Mouse (Mus musculus): ENCODE results near the gene Mpzl1. TPM values are rescaled to one million over a fixed set of nuclear protein-coding genes. Genes with fewer than 3 reads are reported as not detected.

The Mpzl1 gene
- total and polyA plus RNA-seq, 3 experiments, result 15.1 to 19.7 (median 18.3) TPM

- no peak for DNase-seq
- intact Hi-C loops (cut with DNase I), result no loop called here
Observed at GRCm38 (mm10) chr1:165633345-165633744, 993 bp downstream of the Mpzl1 start.

GRCm38 (mm10) chr1:165631136-165631535 lies 3.2 kb downstream of the Mpzl1 start:
- no peaks in the 10 kb centered on the region for H3K27me3 ChIP-seq (ENCODE audit: control insufficient read depth, insufficient read depth, low read length)
- no peaks in the 10 kb centered on the region; the same call in 1 of the 2 replicates for H3K79me2 ChIP-seq (replicated peaks; ENCODE audit: control insufficient read depth, insufficient read depth, low read length)
- peaks cover 4% of the 10 kb centered on the region for H3K4me1 ChIP-seq (ENCODE audit: control insufficient read depth, insufficient read depth, low read length)
- 70% methylated on average over 8 of the region's 8 CpGs for WGBS
- H3K9ac ChIP-seq (ENCODE audit: low read depth, low read length), result no peak overlapping the region
- H3K27ac ChIP-seq, result no peak overlapping the region
- no peak for TF ChIP-seq EP300 (IDR thresholded peaks at IDR 0.05; ENCODE audit: insufficient read depth, low read depth, low read length)
- TF ChIP-seq CTCF (IDR thresholded peaks at IDR 0.05), result no peak
- TF ChIP-seq POLR2A (IDR thresholded peaks at IDR 0.05; ENCODE audit: insufficient read depth, low read depth, low read length), result no peak
- DNase-seq, result no peak
- intact Hi-C loops (cut with DNase I), result no loop called here
- no peaks in the 10 kb centered on the region for H3K36me3 ChIP-seq (ENCODE audit: control insufficient read depth, insufficient read depth, low read length)
- H3K4me3 ChIP-seq, result no peak overlapping the region

More at GRCm38 (mm10) chr1:165633345-165633744, 993 bp downstream of the Mpzl1 start:
- Histone ChIP-seq H3K4me1 (ENCODE audit: control insufficient read depth, insufficient read depth, low read length) (peaks cover 4% of the 10 kb centered on the region), H3K9ac (ENCODE audit: low read depth, low read length) (no peak overlapping the region), H3K4me3 (peak overlapping the region; percentile 77), H3K27ac (peak overlapping the region; percentile 93), H3K79me2 (replicated peaks; ENCODE audit: control insufficient read depth, insufficient read depth, low read length) (no peaks in the 10 kb centered on the region), H3K36me3 (ENCODE audit: control insufficient read depth, insufficient read depth, low read length) (no peaks in the 10 kb centered on the region), H3K27me3 (ENCODE audit: control insufficient read depth, insufficient read depth, low read length) (no peaks in the 10 kb centered on the region)
- WGBS, result 27% methylated on average over 12 of the region's 12 CpGs
- no peak for TF ChIP-seq POLR2A (IDR thresholded peaks at IDR 0.05; ENCODE audit: insufficient read depth, low read depth, low read length)
- TF ChIP-seq EP300 (IDR thresholded peaks at IDR 0.05; ENCODE audit: insufficient read depth, low read depth, low read length), result no peak
- no peak for TF ChIP-seq CTCF (IDR thresholded peaks at IDR 0.05)

- no peak for TF ChIP-seq EP300 (IDR thresholded peaks at IDR 0.05; ENCODE audit: insufficient read depth, low read depth, low read length)
- no peak for TF ChIP-seq CTCF (IDR thresholded peaks at IDR 0.05)
- TF ChIP-seq POLR2A (IDR thresholded peaks at IDR 0.05; ENCODE audit: insufficient read depth, low read depth, low read length), result no peak
- H3K79me2 ChIP-seq (replicated peaks; ENCODE audit: control insufficient read depth, insufficient read depth, low read length), result no peaks in the 10 kb centered on the region; the same call in 1 of the 2 replicates
- H3K27ac ChIP-seq, result no peak overlapping the region
- no peaks in the 10 kb centered on the region for H3K27me3 ChIP-seq (ENCODE audit: control insufficient read depth, insufficient read depth, low read length)
- intact Hi-C loops (cut with DNase I), result no loop called here
- H3K4me3 ChIP-seq, result no peak overlapping the region
- H3K9ac ChIP-seq (ENCODE audit: low read depth, low read length), result no peak overlapping the region
- H3K4me1 ChIP-seq (ENCODE audit: control insufficient read depth, insufficient read depth, low read length), result peaks cover 4% of the 10 kb centered on the region
- 53% methylated on average over 8 of the region's 8 CpGs for WGBS
- DNase-seq, result no peak
- no peaks in the 10 kb centered on the region for H3K36me3 ChIP-seq (ENCODE audit: control insufficient read depth, insufficient read depth, low read length)
Observed at GRCm38 (mm10) chr1:165629975-165630374, 4.4 kb downstream of the Mpzl1 start.

GRCm38 (mm10) chr1:165628603-165629002 lies 5.7 kb downstream of the Mpzl1 start:
- DNase-seq, result no peak
- intact Hi-C loops (cut with DNase I), result no loop called here
- no peak for TF ChIP-seq POLR2A (IDR thresholded peaks at IDR 0.05; ENCODE audit: insufficient read depth, low read depth, low read length)
- no peak for TF ChIP-seq EP300 (IDR thresholded peaks at IDR 0.05; ENCODE audit: insufficient read depth, low read depth, low read length)
- no peak for TF ChIP-seq CTCF (IDR thresholded peaks at IDR 0.05)
- no peaks in the 10 kb centered on the region; the same call in 1 of the 2 replicates for H3K79me2 ChIP-seq (replicated peaks; ENCODE audit: control insufficient read depth, insufficient read depth, low read length)
- H3K9ac ChIP-seq (ENCODE audit: low read depth, low read length), result no peak overlapping the region
- no peaks in the 10 kb centered on the region for H3K27me3 ChIP-seq (ENCODE audit: control insufficient read depth, insufficient read depth, low read length)
- no peak overlapping the region for H3K4me3 ChIP-seq
- H3K4me1 ChIP-seq (ENCODE audit: control insufficient read depth, insufficient read depth, low read length), result peaks cover 4% of the 10 kb centered on the region
- H3K27ac ChIP-seq, result no peak overlapping the region
- H3K36me3 ChIP-seq (ENCODE audit: control insufficient read depth, insufficient read depth, low read length), result no peaks in the 10 kb centered on the region
- 50% methylated on average over 1 of the region's 1 CpGs for WGBS

GRCm38 (mm10) chr1:165625896-165626295 lies 8.4 kb downstream of the Mpzl1 start:
- DNase-seq, result no peak
- WGBS, result 68% methylated on average over 5 of the region's 5 CpGs
- Histone ChIP-seq H3K4me1 (ENCODE audit: control insufficient read depth, insufficient read depth, low read length) (peaks cover 2% of the 10 kb centered on the region), H3K9ac (ENCODE audit: low read depth, low read length) (no peak overlapping the region), H3K27me3 (ENCODE audit: control insufficient read depth, insufficient read depth, low read length) (no peaks in the 10 kb centered on the region), H3K79me2 (replicated peaks; ENCODE audit: control insufficient read depth, insufficient read depth, low read length) (no peaks in the 10 kb centered on the region; the same call in 1 of the 2 replicates), H3K36me3 (ENCODE audit: control insufficient read depth, insufficient read depth, low read length) (no peaks in the 10 kb centered on the region; the same call in 1 of the 2 replicates), H3K4me3 (no peak overlapping the region), H3K27ac (no peak overlapping the region)
- TF ChIP-seq EP300 (IDR thresholded peaks at IDR 0.05; ENCODE audit: insufficient read depth, low read depth, low read length) (no peak), POLR2A (IDR thresholded peaks at IDR 0.05; ENCODE audit: insufficient read depth, low read depth, low read length) (no peak), CTCF (IDR thresholded peaks at IDR 0.05) (no peak)
- intact Hi-C loops (cut with DNase I), result no loop called here

- WGBS, result 80% methylated on average over 5 of the region's 5 CpGs
- intact Hi-C loops (cut with DNase I), result no loop called here
Observed at GRCm38 (mm10) chr1:165625058-165625457, 9.3 kb downstream of the Mpzl1 start.

More at GRCm38 (mm10) chr1:165625058-165625457, 9.3 kb downstream of the Mpzl1 start:
- peaks cover 2% of the 10 kb centered on the region for H3K4me1 ChIP-seq (ENCODE audit: control insufficient read depth, insufficient read depth, low read length)
- DNase-seq, result no peak
- no peaks in the 10 kb centered on the region; the same call in 1 of the 2 replicates for H3K79me2 ChIP-seq (replicated peaks; ENCODE audit: control insufficient read depth, insufficient read depth, low read length)
- no peaks in the 10 kb centered on the region for H3K27me3 ChIP-seq (ENCODE audit: control insufficient read depth, insufficient read depth, low read length)
- no peak overlapping the region for H3K27ac ChIP-seq
- TF ChIP-seq POLR2A (IDR thresholded peaks at IDR 0.05; ENCODE audit: insufficient read depth, low read depth, low read length) (no peak), CTCF (IDR thresholded peaks at IDR 0.05) (no peak)
- no peak overlapping the region for H3K4me3 ChIP-seq
- H3K36me3 ChIP-seq (ENCODE audit: control insufficient read depth, insufficient read depth, low read length), result no peaks in the 10 kb centered on the region; the same call in 1 of the 2 replicates
- no peak overlapping the region for H3K9ac ChIP-seq (ENCODE audit: low read depth, low read length)

Data from heart, adult 2 months (tissue).